Mouse (Mus musculus) CH12.LX (cell line): ENCODE measurements at regions not wholly inside any gene's neighbourhood (a gene's known extent, or its start where the extent isn't known, plus 50 kb on each side); places are given as distances from the start of the nearest gene placed in this dataset.

Source experiments
- DNase-seq: peaks from one replicate; pipeline ENCODE4 v3.0.0-alpha.2; 2013; ENCODE audit errors: extremely low read depth
- H3K27ac ChIP-seq: 2 replicates; pipeline ENCODE4 v1.5.1; 2012; ENCODE audit warnings: low read depth, mild to moderate bottlenecking, control low read depth, moderate library complexity; ENCODE audit not compliant: insufficient read depth
- H3K27me3 ChIP-seq: replicated peaks from 2 replicates; pipeline ENCODE3; 2012; ENCODE audit warnings: inconsistent platforms
- H3K36me3 ChIP-seq, 2 experiments: replicated peaks in 1 of 2; 2 replicates each; pipeline versions ENCODE3 to v1.6.1; 2012; ENCODE audit warnings: inconsistent platforms in 1 of 2, low read length in 1 of 2, mild to moderate bottlenecking in 1 of 2, mixed read lengths in 1 of 2, moderate library complexity in 1 of 2; ENCODE audit not compliant: control insufficient read depth in 1 of 2, insufficient read depth in 1 of 2
- H3K4me1 ChIP-seq, 2 experiments: 2 replicates each; pipeline ENCODE4 v1.6.1; 2012; ENCODE audit warnings: inconsistent platforms in 1 of 2, moderate library complexity in 1 of 2; ENCODE audit not compliant: insufficient read depth in 2 of 2, control insufficient read depth in 1 of 2
- H3K4me2 ChIP-seq: 2 replicates; pipeline ENCODE4 v1.6.1; 2012; ENCODE audit warnings: low read depth, mild to moderate bottlenecking, control low read depth; ENCODE audit not compliant: poor library complexity, insufficient read depth, severe bottlenecking
- H3K4me3 ChIP-seq, 3 experiments: fragments of 150-350 bp in 1 of 3; sonication (generic) in 1 of 3; replicated peaks in 1 of 3; 2 replicates each; pipeline versions ENCODE3 to v1.5.1; 2011 to 2012; ENCODE audit warnings: low read depth in 2 of 3, low read length in 2 of 3, mild to moderate bottlenecking in 2 of 3, moderate library complexity in 2 of 3, control low read depth in 1 of 3, improper control_type of control experiment in 1 of 3, inconsistent platforms in 1 of 3, mixed read lengths in 1 of 3; ENCODE audit not compliant: poor library complexity in 1 of 3
- H3K79me2 ChIP-seq: replicated peaks from 2 replicates; pipeline ENCODE4 v1.6.1; 2012; ENCODE audit warnings: mild to moderate bottlenecking, moderate library complexity; ENCODE audit not compliant: control insufficient read depth, poor library complexity, insufficient read depth, severe bottlenecking; ENCODE audit errors: extremely low read depth
- H3K9ac ChIP-seq: 2 replicates; pipeline ENCODE4 v1.6.1; 2012; ENCODE audit warnings: low read depth, mild to moderate bottlenecking, control low read depth, moderate library complexity; ENCODE audit not compliant: insufficient read depth
- H3K9me3 ChIP-seq: replicated peaks from 2 replicates; pipeline ENCODE3; 2012; ENCODE audit warnings: low read length, inconsistent platforms, mixed read lengths
- BHLHE40 ChIP-seq: IDR thresholded peaks from 2 replicates; pipeline ENCODE4 v1.6.1; 2011; ENCODE audit warnings: mild to moderate bottlenecking, low read depth, low read length, improper control_type of control experiment
- CHD1 ChIP-seq: IDR thresholded peaks from 2 replicates; pipeline ENCODE4 v1.6.1; 2012; ENCODE audit warnings: low read depth, low read length, improper control_type of control experiment, inconsistent platforms
- ELF1 ChIP-seq: IDR thresholded peaks from 2 replicates; pipeline ENCODE4 v1.6.1; 2014; ENCODE audit warnings: low read depth, mild to moderate bottlenecking, inconsistent platforms, low read length, improper control_type of control experiment
- ETS1 ChIP-seq: conservative IDR thresholded peaks from 2 replicates; pipeline ENCODE4 v1.6.1; 2012; ENCODE audit warnings: low read depth, mild to moderate bottlenecking, inconsistent platforms, low read length, improper control_type of control experiment, moderate library complexity
- GABPA ChIP-seq: IDR thresholded peaks from 2 replicates; pipeline ENCODE4 v1.6.1; 2012; ENCODE audit warnings: low read depth, low read length, improper control_type of control experiment, inconsistent platforms; ENCODE audit not compliant: insufficient replicate concordance
- IRF4 ChIP-seq: IDR thresholded peaks from 2 replicates; pipeline ENCODE4 v1.6.1; 2014; ENCODE audit warnings: low read depth, mild to moderate bottlenecking, inconsistent platforms, low read length, improper control_type of control experiment
- JUN ChIP-seq: IDR thresholded peaks from 2 replicates; pipeline ENCODE4 v1.6.1; 2011; ENCODE audit warnings: low read depth, mild to moderate bottlenecking, low read length, improper control_type of control experiment, moderate library complexity; ENCODE audit not compliant: insufficient read depth
- KAT2A ChIP-seq: IDR thresholded peaks from 2 replicates; pipeline ENCODE4 v1.6.1; 2012; ENCODE audit warnings: low read length, improper control_type of control experiment, inconsistent platforms; ENCODE audit not compliant: insufficient replicate concordance
- MAX ChIP-seq: IDR thresholded peaks from 2 replicates; pipeline ENCODE4 v1.6.1; 2011; ENCODE audit warnings: low read length, improper control_type of control experiment
- MEF2A ChIP-seq: IDR thresholded peaks from 2 replicates; pipeline ENCODE4 v1.6.1; 2014; ENCODE audit warnings: low read depth, mild to moderate bottlenecking, inconsistent platforms, low read length, improper control_type of control experiment, borderline replicate concordance
- NELFE ChIP-seq: IDR thresholded peaks from 2 replicates; pipeline ENCODE4 v1.6.1; 2011; ENCODE audit warnings: low read depth, low read length, improper control_type of control experiment
- POLR2AphosphoS2 ChIP-seq: IDR thresholded peaks from 2 replicates; pipeline ENCODE4 v1.6.1; 2011; ENCODE audit warnings: low read depth, low read length, improper control_type of control experiment
- RAD21 ChIP-seq: IDR thresholded peaks from 2 replicates; pipeline ENCODE4 v1.6.1; 2011; ENCODE audit warnings: low read depth, mild to moderate bottlenecking, low read length, improper control_type of control experiment, moderate library complexity
- TBP ChIP-seq: conservative IDR thresholded peaks from 2 replicates; pipeline ENCODE4 v1.6.1; 2011; ENCODE audit warnings: low read depth, low read length, improper control_type of control experiment
- TCF12 ChIP-seq: IDR thresholded peaks from 2 replicates; pipeline ENCODE4 v1.6.1; 2014; ENCODE audit warnings: low read depth, mild to moderate bottlenecking, inconsistent platforms, low read length, improper control_type of control experiment
- ZKSCAN1 ChIP-seq: IDR thresholded peaks from 2 replicates; pipeline ENCODE4 v1.6.1; 2012; ENCODE audit warnings: low read depth, inconsistent platforms, low read length, improper control_type of control experiment, borderline replicate concordance
- dilution Hi-C: fragments of 300-500 bp; cut with MboI; formaldehyde crosslinking; loops from 2 replicates; pipeline ENCODE4 v1.14.3; 2020; ENCODE audit warnings: low sequenced_read_pairs; ENCODE audit not compliant: extremely low pct_unique_long_range_greater_than_20kb, extremely low pct_ligation_motif_present
- in situ Hi-C: fragments of 300-500 bp; cut with MboI; formaldehyde crosslinking; loops from 3 replicates; pipeline ENCODE4 v1.14.3; 2019; ENCODE audit warnings: low sequenced_read_pairs, low pct_ligation_motif_present, low pct_unique_long_range_greater_than_20kb, mixed read lengths

GRCm38 (mm10) chrX:99335886-99336589, 135.0 kb downstream of the Pja1 start:
- no peak for DNase-seq
- in situ Hi-C loops (no loop called here), dilution Hi-C loops (no loop called here)
- Histone ChIP-seq H3K4me1 (peaks cover 0 to 8% of the 10 kb centered on the region in 2 experiments; a peak in 2 of 4 replicates), H3K36me3 (no peaks in the 10 kb centered on the region), H3K79me2 (no peaks in the 10 kb centered on the region), H3K4me3 (no peak overlapping the region), H3K27me3 (no peaks in the 10 kb centered on the region), H3K4me2 (no peak overlapping the region), H3K27ac (no peak overlapping the region), H3K9ac (no peak overlapping the region), H3K9me3 (no peaks in the 10 kb centered on the region)
- no peak for TF ChIP-seq JUN

- DNase-seq: no peak
- H3K4me1 ChIP-seq: peaks cover 2 to 24% of the 10 kb centered on the region in 2 experiments
- H3K9me3 ChIP-seq: no peaks in the 10 kb centered on the region
- no peaks in the 10 kb centered on the region for H3K36me3 ChIP-seq
- in situ Hi-C loops (no loop called here), dilution Hi-C loops (no loop called here)
- no peak overlapping the region for H3K9ac ChIP-seq
- no peaks in the 10 kb centered on the region for H3K79me2 ChIP-seq
- no peak for TF ChIP-seq NELFE
- no peak for TF ChIP-seq RAD21
- TF ChIP-seq ETS1: no peak
- no peak for TF ChIP-seq ELF1
- no peak for TF ChIP-seq BHLHE40
- TF ChIP-seq TBP: no peak
- TF ChIP-seq POLR2AphosphoS2: no peak
- TF ChIP-seq GABPA: no peak
- TF ChIP-seq IRF4: no peak
- TF ChIP-seq KAT2A: no peak
- no peak for TF ChIP-seq MEF2A
- TF ChIP-seq CHD1: no peak
- TF ChIP-seq JUN: no peak
- no peak for TF ChIP-seq TCF12
- no peak for TF ChIP-seq MAX
- no peak for TF ChIP-seq ZKSCAN1
- no peak overlapping the region for H3K4me2 ChIP-seq
- no peak overlapping the region for H3K4me3 ChIP-seq
- no peaks in the 10 kb centered on the region for H3K27me3 ChIP-seq
- no peak overlapping the region for H3K27ac ChIP-seq
Observed at GRCm38 (mm10) chrX:99332457-99332770, 138.7 kb downstream of the Pja1 start.
